Mouse (Mus musculus) MEL (cell line): Measurements from ENCODE around the gene Csgalnact2. TPM values are rescaled to one million over a fixed set of nuclear protein-coding genes. Genes with fewer than 3 reads are reported as not detected.

Source experiments
- DNase-seq: peaks from one replicate; pipeline ENCODE4 v3.0.0; 2011; ENCODE audit warnings: low read depth, low spot score
- H3K27ac ChIP-seq: 2 replicates; pipeline ENCODE4 v1.5.1; 2012; ENCODE audit warnings: low read depth, mild to moderate bottlenecking, control low read depth, low read length, moderate library complexity; ENCODE audit not compliant: control insufficient read depth
- H3K27me3 ChIP-seq, 2 experiments: fragments of 150-350 bp in 1 of 2; sonication (generic) in 1 of 2; 2 replicates each; pipeline ENCODE4 v1.6.1; 2012; ENCODE audit warnings: low read length in 2 of 2, mild to moderate bottlenecking in 2 of 2, improper control_type of control experiment in 1 of 2, moderate library complexity in 1 of 2; ENCODE audit not compliant: insufficient read depth in 2 of 2, control insufficient read depth in 1 of 2
- H3K36me3 ChIP-seq, 2 experiments: 2 replicates each; pipeline ENCODE4 v1.6.1; 2012 to 2014; ENCODE audit warnings: low read length in 2 of 2, improper control_type of control experiment in 1 of 2, inconsistent platforms in 1 of 2, mild to moderate bottlenecking in 1 of 2; ENCODE audit not compliant: insufficient read depth in 2 of 2, control insufficient read depth in 1 of 2
- H3K4me1 ChIP-seq, 2 experiments: fragments of 150-350 bp in 1 of 2; sonication (generic) in 1 of 2; 2 replicates each; pipeline ENCODE4 v1.6.1; 2012; ENCODE audit warnings: low read length in 2 of 2, improper control_type of control experiment in 1 of 2, mild to moderate bottlenecking in 1 of 2; ENCODE audit not compliant: insufficient read depth in 2 of 2, control insufficient read depth in 1 of 2
- H3K4me3 ChIP-seq, 2 experiments: fragments of 150-350 bp in 1 of 2; sonication (generic) in 1 of 2; 2 replicates each; pipeline ENCODE4 v1.5.1; 2012; ENCODE audit warnings: low read depth in 2 of 2, low read length in 2 of 2, mild to moderate bottlenecking in 2 of 2, moderate library complexity in 2 of 2, control low read depth in 1 of 2, improper control_type of control experiment in 1 of 2; ENCODE audit not compliant: control insufficient read depth in 1 of 2, insufficient read depth in 1 of 2
- H3K79me2 ChIP-seq: 2 replicates; pipeline ENCODE4 v1.6.1; 2012; ENCODE audit warnings: mild to moderate bottlenecking, low read length, moderate library complexity; ENCODE audit not compliant: control insufficient read depth, poor library complexity, insufficient read depth
- H3K9ac ChIP-seq: 2 replicates; pipeline ENCODE4 v1.6.1; 2012; ENCODE audit warnings: low read depth, mild to moderate bottlenecking, control low read depth, low read length, moderate library complexity; ENCODE audit not compliant: control insufficient read depth, poor library complexity, severe bottlenecking
- H3K9me3 ChIP-seq: fragments of 150-350 bp; sonication (generic); replicated peaks from 2 replicates; pipeline ENCODE4 v1.6.1; 2012; ENCODE audit warnings: mild to moderate bottlenecking, low read length, improper control_type of control experiment, moderate library complexity; ENCODE audit not compliant: insufficient read depth
- CHD1 ChIP-seq: IDR thresholded peaks from 2 replicates; pipeline ENCODE4 v1.6.1; 2012; ENCODE audit warnings: low read depth, mild to moderate bottlenecking, inconsistent platforms, low read length, improper control_type of control experiment
- CTCF ChIP-seq, 3 experiments: IDR thresholded peaks in 2 of 3; conservative IDR thresholded peaks in 1 of 3; 2 replicates each; pipeline ENCODE4 v1.5.1; 2011 to 2012; ENCODE audit warnings: low read length in 3 of 3, low read depth in 2 of 3, mild to moderate bottlenecking in 2 of 3, improper control_type of control experiment in 1 of 3, inconsistent platforms in 1 of 3, mixed read lengths in 1 of 3, moderate library complexity in 1 of 3; ENCODE audit not compliant: control insufficient read depth in 1 of 3, insufficient read depth in 1 of 3, poor library complexity in 1 of 3, severe bottlenecking in 1 of 3
- ELF1 ChIP-seq: IDR thresholded peaks from 2 replicates; pipeline ENCODE4 v1.6.1; 2014; ENCODE audit warnings: low read depth, mild to moderate bottlenecking, inconsistent platforms, low read length, improper control_type of control experiment, moderate library complexity
- ETS1 ChIP-seq: IDR thresholded peaks from 2 replicates; pipeline ENCODE4 v1.6.1; 2012; ENCODE audit warnings: low read depth, mild to moderate bottlenecking, inconsistent platforms, low read length, improper control_type of control experiment, moderate library complexity
- GABPA ChIP-seq: IDR thresholded peaks from 2 replicates; pipeline ENCODE4 v1.6.1; 2012; ENCODE audit warnings: low read depth, mild to moderate bottlenecking, inconsistent platforms, low read length, improper control_type of control experiment, moderate library complexity
- HCFC1 ChIP-seq: IDR thresholded peaks from 2 replicates; pipeline ENCODE4 v1.6.1; 2012; ENCODE audit warnings: low read depth, mild to moderate bottlenecking, inconsistent platforms, low read length, improper control_type of control experiment, moderate library complexity
- MAFK ChIP-seq: IDR thresholded peaks from 2 replicates; pipeline ENCODE4 v1.6.1; 2011; ENCODE audit warnings: low read depth, mild to moderate bottlenecking, low read length, improper control_type of control experiment, borderline replicate concordance
- MAX ChIP-seq: IDR thresholded peaks from 2 replicates; pipeline ENCODE4 v1.6.1; 2011; ENCODE audit warnings: low read length, improper control_type of control experiment
- MXI1 ChIP-seq: IDR thresholded peaks from 2 replicates; pipeline ENCODE4 v1.6.1; 2011; ENCODE audit warnings: mild to moderate bottlenecking, low read depth, low read length, improper control_type of control experiment
- MYB ChIP-seq: IDR thresholded peaks from 2 replicates; pipeline ENCODE4 v1.6.1; 2011; ENCODE audit warnings: mild to moderate bottlenecking, low read depth, low read length, improper control_type of control experiment
- MYC ChIP-seq: IDR thresholded peaks from 2 replicates; pipeline ENCODE4 v1.6.1; 2011; ENCODE audit warnings: low read depth, mild to moderate bottlenecking, low read length, improper control_type of control experiment, moderate library complexity
- NELFE ChIP-seq: IDR thresholded peaks from 2 replicates; pipeline ENCODE4 v1.6.1; 2011; ENCODE audit warnings: low read depth, low read length, improper control_type of control experiment
- POLR2A ChIP-seq, 2 experiments: IDR thresholded peaks; 2 replicates each; pipeline ENCODE4 v1.6.1; 2011 to 2012; ENCODE audit warnings: low read length in 2 of 2, mild to moderate bottlenecking in 2 of 2, control low read depth in 1 of 2, improper control_type of control experiment in 1 of 2, low read depth in 1 of 2, moderate library complexity in 1 of 2; ENCODE audit not compliant: control insufficient read depth in 1 of 2, insufficient read depth in 1 of 2, poor library complexity in 1 of 2
- POLR2AphosphoS2 ChIP-seq: IDR thresholded peaks from 2 replicates; pipeline ENCODE4 v1.6.1; 2011; ENCODE audit warnings: low read length, improper control_type of control experiment
- POLR2AphosphoS5 ChIP-seq: IDR thresholded peaks from 2 replicates; pipeline ENCODE4 v1.6.1; 2012; ENCODE audit warnings: low read depth, borderline replicate concordance, mild to moderate bottlenecking, inconsistent platforms, low read length, moderate library complexity, mixed read lengths
- RAD21 ChIP-seq: IDR thresholded peaks from 2 replicates; pipeline ENCODE4 v1.6.1; 2011; ENCODE audit warnings: mild to moderate bottlenecking, low read depth, low read length, improper control_type of control experiment
- RCOR1 ChIP-seq: IDR thresholded peaks from 2 replicates; pipeline ENCODE4 v1.6.1; 2012; ENCODE audit warnings: low read depth, mild to moderate bottlenecking, inconsistent platforms, low read length, improper control_type of control experiment
- TCF12 ChIP-seq: IDR thresholded peaks from 2 replicates; pipeline ENCODE4 v1.6.1; 2014; ENCODE audit warnings: low read depth, mild to moderate bottlenecking, inconsistent platforms, low read length, improper control_type of control experiment, moderate library complexity
- UBTF ChIP-seq: IDR thresholded peaks from 2 replicates; pipeline ENCODE4 v1.6.1; 2012; ENCODE audit warnings: low read depth, mild to moderate bottlenecking, inconsistent platforms, low read length, improper control_type of control experiment, moderate library complexity, borderline replicate concordance; ENCODE audit not compliant: insufficient read depth
- USF2 ChIP-seq, 2 experiments: IDR thresholded peaks; 2 replicates each; pipeline ENCODE4 v1.6.1; 2011 to 2012; ENCODE audit warnings: improper control_type of control experiment in 2 of 2, low read length in 2 of 2, borderline replicate concordance in 1 of 2, inconsistent platforms in 1 of 2, low read depth in 1 of 2, mild to moderate bottlenecking in 1 of 2; ENCODE audit not compliant: insufficient read depth in 1 of 2
- ZMIZ1 ChIP-seq: IDR thresholded peaks from 2 replicates; pipeline ENCODE4 v1.6.1; 2012; ENCODE audit warnings: low read depth, mild to moderate bottlenecking, inconsistent platforms, low read length, improper control_type of control experiment, moderate library complexity
- ZNF384 ChIP-seq: IDR thresholded peaks from 2 replicates; pipeline ENCODE4 v1.6.1; 2012; ENCODE audit warnings: low read depth, mild to moderate bottlenecking, inconsistent platforms, low read length, improper control_type of control experiment
- polyA plus RNA-seq, 2 experiments: library from polyadenylated mRNA; stranded (reverse) in 1 of 2; unstranded in 1 of 2; fragments of >175 nt in 1 of 2; fragments of >200 nt in 1 of 2; gene quantifications; 2 replicates each; pipeline versions ENCODE4 v1.2.1 to v1.2.4; 2012; ENCODE audit warnings: low replicate concordance in 2 of 2, low read depth in 1 of 2; ENCODE audit not compliant: insufficient read length in 2 of 2, insufficient read depth in 1 of 2, missing spikeins in 1 of 2
- total RNA-seq: library from RNA; depleted of rRNA; stranded (reverse); fragments of 300-350 nt; gene quantifications from 2 replicates; pipeline ENCODE4 v1.2.3, GENCODE M21; 2012

Csgalnact2 gene
- total and polyA plus RNA-seq, 3 experiments = 17.5 to 119 (median 22.4) TPM

GRCm38 (mm10) chr6:118074151-118074550, 64.8 kb downstream of the Csgalnact2 start:
- H3K4me3 ChIP-seq = no peak overlapping the region
- no peaks in the 10 kb centered on the region for H3K9me3 ChIP-seq
- no peaks in the 10 kb centered on the region for H3K36me3 ChIP-seq
- H3K4me1 ChIP-seq = no peaks in the 10 kb centered on the region
- TF ChIP-seq MAFK (no peak), ZNF384 (no peak), RCOR1 (no peak), GABPA (no peak), MXI1 (no peak), ETS1 (no peak), POLR2AphosphoS2 (no peak)
- H3K27me3 ChIP-seq = no peaks in the 10 kb centered on the region
- no peaks in the 10 kb centered on the region for H3K79me2 ChIP-seq
- H3K27ac ChIP-seq = no peak overlapping the region
- no peak overlapping the region for H3K9ac ChIP-seq
- DNase-seq = no peak

GRCm38 (mm10) chr6:118072176-118072575, 66.8 kb downstream of the Csgalnact2 start:
- Histone ChIP-seq H3K79me2 (no peaks in the 10 kb centered on the region), H3K9ac (no peak overlapping the region), H3K4me3 (no peak overlapping the region), H3K4me1 (no peaks in the 10 kb centered on the region), H3K36me3 (no peaks in the 10 kb centered on the region), H3K27ac (no peak overlapping the region), H3K27me3 (no peaks in the 10 kb centered on the region), H3K9me3 (no peaks in the 10 kb centered on the region)
- no peak for DNase-seq
- TF ChIP-seq POLR2AphosphoS5 (no peak), ZNF384 (no peak), MYC (no peak), MAX (no peak), POLR2A (IDR thresholded peaks at IDR 0.05; ENCODE audit: control insufficient read depth in 1 of 2, insufficient read depth in 1 of 2, low read depth in 1 of 2, low read length in 2 of 2, poor library complexity in 1 of 2) (no peak)

DNA sequence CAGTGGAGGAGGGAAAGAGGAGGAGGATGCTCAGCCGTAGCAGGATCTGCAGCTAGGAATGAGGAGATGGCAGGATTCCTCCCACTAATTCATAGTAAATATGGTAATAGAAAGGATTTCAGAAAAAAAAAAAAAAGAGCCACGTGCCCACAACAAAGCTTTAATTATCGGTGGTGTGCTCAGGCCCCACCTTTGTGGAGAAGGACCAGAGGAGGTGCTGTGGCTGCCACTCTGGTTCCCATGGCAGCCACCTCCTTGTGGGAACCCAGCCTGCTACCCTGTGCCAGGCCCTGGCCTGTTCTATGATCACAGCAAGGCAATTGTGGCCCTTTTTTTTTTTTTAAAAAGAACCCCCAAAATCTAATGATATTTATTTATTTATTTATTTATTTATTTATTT, 67.5 kb downstream of the Csgalnact2 start:
- Histone ChIP-seq H3K9ac (no peak overlapping the region), H3K36me3 (no peaks in the 10 kb centered on the region), H3K4me3 (no peak overlapping the region), H3K27ac (no peak overlapping the region), H3K4me1 (no peaks in the 10 kb centered on the region), H3K27me3 (peaks cover 0 to 1% of the 10 kb centered on the region in 2 experiments; a peak in 1 of 4 replicates), H3K79me2 (no peaks in the 10 kb centered on the region), H3K9me3 (no peaks in the 10 kb centered on the region)
- TF ChIP-seq RAD21 (no peak), HCFC1 (no peak), ZMIZ1 (no peak), ZNF384 (no peak), TCF12 (no peak), MYB (no peak), MYC (no peak), USF2 (IDR thresholded peaks at IDR 0.05; ENCODE audit: borderline replicate concordance in 1 of 2, insufficient read depth in 1 of 2, low read depth in 1 of 2, low read length in 2 of 2) (no peak), CHD1 (no peak), MXI1 (no peak), NELFE (no peak), UBTF (no peak), CTCF (IDR thresholded peaks at IDR 0.05 in 2 of 3, conservative IDR thresholded peaks at IDR 0.05 in 1 of 3; ENCODE audit: control insufficient read depth in 1 of 3, insufficient read depth in 1 of 3, low read depth in 2 of 3, low read length in 3 of 3, poor library complexity in 1 of 3, severe bottlenecking in 1 of 3) (no peak), ELF1 (no peak)
- no peak for DNase-seq
